Mouse (Mus musculus): ENCODE measurements around the gene Armh3. TPM values are rescaled to one million over a fixed set of nuclear protein-coding genes. Genes with fewer than 3 reads are reported as not detected.

The Armh3 gene
- polyA plus RNA-seq, 1 experiment, result not detected

- peak overlapping the region; percentile 46 for H3K4me3 ChIP-seq (ENCODE audit: insufficient read depth, low read depth, low read length)
- peaks cover 58% of the 10 kb centered on the region for H3K4me1 ChIP-seq (ENCODE audit: control insufficient read depth, insufficient read depth, low read length)
- TF ChIP-seq CTCF (IDR thresholded peaks at IDR 0.05; ENCODE audit: insufficient read depth, low read depth, low read length) (no peak), POLR2A (IDR thresholded peaks at IDR 0.05; ENCODE audit: insufficient read depth, low read depth, low read length) (0 out of 2 replicates have a peak, but pooled peaks have one; percentile 8)
- H3K27ac ChIP-seq (ENCODE audit: insufficient read depth, low read depth, low read length), result peak overlapping the region; percentile 87
- WGBS, result 2% methylated on average over 11 of the region's 14 CpGs
Observed at GRCm38 (mm10) chr19:46041933-46042475, 43.7 kb upstream of the Armh3 start.

GRCm38 (mm10) chr19:46041299-46041932, 43.1 kb upstream of the Armh3 start:
- TF ChIP-seq CTCF (IDR thresholded peaks at IDR 0.05; ENCODE audit: insufficient read depth, low read depth, low read length) (no peak), POLR2A (IDR thresholded peaks at IDR 0.05; ENCODE audit: insufficient read depth, low read depth, low read length) (no peak)
- peak overlapping the region; percentile 46 for H3K4me3 ChIP-seq (ENCODE audit: insufficient read depth, low read depth, low read length)
- WGBS, result 10% methylated on average over 7 of the region's 7 CpGs
- peak overlapping the region; percentile 65 for H3K27ac ChIP-seq (ENCODE audit: insufficient read depth, low read depth, low read length)
- peaks cover 56% of the 10 kb centered on the region for H3K4me1 ChIP-seq (ENCODE audit: control insufficient read depth, insufficient read depth, low read length)

GRCm38 (mm10) chr19:46040149-46040902, 42.0 kb upstream of the Armh3 start:
- peaks cover 52% of the 10 kb centered on the region for H3K4me1 ChIP-seq (ENCODE audit: control insufficient read depth, insufficient read depth, low read length)
- WGBS, result 20% methylated on average over 14 of the region's 14 CpGs
- H3K27ac ChIP-seq (ENCODE audit: insufficient read depth, low read depth, low read length), result peak overlapping the region; percentile 73; the same call in 1 of the 2 replicates
- no peak for TF ChIP-seq POLR2A (IDR thresholded peaks at IDR 0.05; ENCODE audit: insufficient read depth, low read depth, low read length)
- no peak for TF ChIP-seq CTCF (IDR thresholded peaks at IDR 0.05; ENCODE audit: insufficient read depth, low read depth, low read length)
- H3K4me3 ChIP-seq (ENCODE audit: insufficient read depth, low read depth, low read length), result peak overlapping the region; percentile 63

GRCm38 (mm10) chr19:46039478-46039877, 41.2 kb upstream of the Armh3 start:
- TF ChIP-seq POLR2A (IDR thresholded peaks at IDR 0.05; ENCODE audit: insufficient read depth, low read depth, low read length) (peak; percentile 70), CTCF (IDR thresholded peaks at IDR 0.05; ENCODE audit: insufficient read depth, low read depth, low read length) (no peak)
- peak overlapping the region; percentile 63 for H3K4me3 ChIP-seq (ENCODE audit: insufficient read depth, low read depth, low read length)
- WGBS, result 3% methylated on average over 30 of the region's 30 CpGs
- peak overlapping the region; percentile 73; the same call in 1 of the 2 replicates for H3K27ac ChIP-seq (ENCODE audit: insufficient read depth, low read depth, low read length)
- H3K4me1 ChIP-seq (ENCODE audit: control insufficient read depth, insufficient read depth, low read length), result peaks cover 52% of the 10 kb centered on the region

GRCm38 (mm10) chr19:46038851-46039260, 40.6 kb upstream of the Armh3 start:
- 5% methylated on average over 17 of the region's 17 CpGs for WGBS
- H3K4me1 ChIP-seq (ENCODE audit: control insufficient read depth, insufficient read depth, low read length), result peaks cover 49% of the 10 kb centered on the region
- no peak overlapping the region for H3K27ac ChIP-seq (ENCODE audit: insufficient read depth, low read depth, low read length)
- peak overlapping the region; percentile 50 for H3K4me3 ChIP-seq (ENCODE audit: insufficient read depth, low read depth, low read length)
- no peak for TF ChIP-seq CTCF (IDR thresholded peaks at IDR 0.05; ENCODE audit: insufficient read depth, low read depth, low read length)
- no peak for TF ChIP-seq POLR2A (IDR thresholded peaks at IDR 0.05; ENCODE audit: insufficient read depth, low read depth, low read length)

GRCm38 (mm10) chr19:46037925-46038850, 39.9 kb upstream of the Armh3 start:
- peak overlapping the region; percentile 50 for H3K4me3 ChIP-seq (ENCODE audit: insufficient read depth, low read depth, low read length)
- no peak for TF ChIP-seq CTCF (IDR thresholded peaks at IDR 0.05; ENCODE audit: insufficient read depth, low read depth, low read length)
- TF ChIP-seq POLR2A (IDR thresholded peaks at IDR 0.05; ENCODE audit: insufficient read depth, low read depth, low read length), result no peak
- H3K27ac ChIP-seq (ENCODE audit: insufficient read depth, low read depth, low read length), result no peak overlapping the region
- 14% methylated on average over 13 of the region's 13 CpGs for WGBS
- H3K4me1 ChIP-seq (ENCODE audit: control insufficient read depth, insufficient read depth, low read length), result peaks cover 47% of the 10 kb centered on the region

- Histone ChIP-seq H3K27ac (ENCODE audit: insufficient read depth, low read depth, low read length) (no peak overlapping the region), H3K4me3 (ENCODE audit: insufficient read depth, low read depth, low read length) (no peak overlapping the region), H3K4me1 (ENCODE audit: control insufficient read depth, insufficient read depth, low read length) (peaks cover 44% of the 10 kb centered on the region)
- WGBS, result 32% methylated on average over 6 of the region's 6 CpGs
- no peak for TF ChIP-seq POLR2A (IDR thresholded peaks at IDR 0.05; ENCODE audit: insufficient read depth, low read depth, low read length)
- TF ChIP-seq CTCF (IDR thresholded peaks at IDR 0.05; ENCODE audit: insufficient read depth, low read depth, low read length), result no peak
Observed at GRCm38 (mm10) chr19:46037243-46037924, 39.1 kb upstream of the Armh3 start.

All from olfactory bulb, adult 2 months (tissue).